Mouse (Mus musculus) telencephalon, adult 2 months (tissue): ENCODE data around the gene Tbxa2r.

Source experiments
- DNase-seq: peaks from one replicate; pipeline ENCODE4 v3.0.0-alpha.2; 2011; ENCODE audit warnings: low read depth, low spot score

Gene Tbxa2r

GRCm38 (mm10) chr10:81365672-81366476, 37.3 kb downstream of the Tbxa2r start, which contains the start of gene 4930404N11Rik:
Gene 4930404N11Rik, minus strand, starts transcription at chr10:81365816.
- no peak for DNase-seq

GRCm38 (mm10) chr10:81366477-81367206, 38.1 kb downstream of the Tbxa2r start:
- DNase-seq = no peak

GRCm38 (mm10) chr10:81367207-81367495, 38.6 kb downstream of the Tbxa2r start:
- DNase-seq = no peak

- no peak for DNase-seq
Measured at GRCm38 (mm10) chr10:81375322-81375721, 46.8 kb downstream of the Tbxa2r start.

GRCm38 (mm10) chr10:81376561-81377361, 48.2 kb downstream of the Tbxa2r start:
- no peak for DNase-seq

GRCm38 (mm10) chr10:81377362-81377664, 48.8 kb downstream of the Tbxa2r start:
- no peak for DNase-seq

- DNase-seq = no peak
Measured at GRCm38 (mm10) chr10:81377793-81378552, 49.4 kb downstream of the Tbxa2r start, which contains the start of gene Fzr1. Gene Fzr1, minus strand, starts transcription at chr10:81378516.

- peak; percentile 99 for DNase-seq
Measured at GRCm38 (mm10) chr10:81378553-81379182, 50.1 kb downstream of the Tbxa2r start.

- DNase-seq = no peak
Measured at GRCm38 (mm10) chr10:81379183-81379553, 50.6 kb downstream of the Tbxa2r start.

- no peak for DNase-seq
Measured at GRCm38 (mm10) chr10:81379809-81380378, 51.4 kb downstream of the Tbxa2r start.

- DNase-seq = no peak
Measured at GRCm38 (mm10) chr10:81382039-81382438, 53.5 kb downstream of the Tbxa2r start.

- DNase-seq = peak; percentile 99
Measured at GRCm38 (mm10) chr10:81383802-81384604, 55.5 kb downstream of the Tbxa2r start, which contains the start of the genes Dohh and Gm48551. Gene Dohh, plus strand, starts transcription at chr10:81384428. Gene Gm48551, plus strand, starts transcription at chr10:81384466.

- no peak for DNase-seq
Measured at GRCm38 (mm10) chr10:81384605-81384982, 56.1 kb downstream of the Tbxa2r start.
